Mouse (Mus musculus) heart, adult 2 months (tissue): ENCODE results near the gene Hsd3b6. TPM values are rescaled to one million over a fixed set of nuclear protein-coding genes. Genes with fewer than 3 reads are reported as not detected.

ENCODE experiments used
- DNase-seq, 2 experiments: peaks; one replicate each; pipeline ENCODE4 v3.0.0; 2021
- H3K27ac ChIP-seq: fragments of 200-600 bp; 2 replicates; pipeline ENCODE4 v1.8.1; 2022
- H3K27me3 ChIP-seq: fragments of 200-500 bp; 2 replicates; pipeline ENCODE4 v1.6.1; 2012; ENCODE audit warnings: mild to moderate bottlenecking, low read length, inconsistent platforms, mixed read lengths; ENCODE audit not compliant: control insufficient read depth, insufficient read depth
- H3K36me3 ChIP-seq: fragments of 200-500 bp; 2 replicates; pipeline ENCODE4 v1.6.1; 2012; ENCODE audit warnings: low read length, inconsistent platforms; ENCODE audit not compliant: control insufficient read depth, insufficient read depth
- H3K4me1 ChIP-seq: fragments of 200-500 bp; 2 replicates; pipeline ENCODE4 v1.6.1; 2011; ENCODE audit warnings: low read length; ENCODE audit not compliant: control insufficient read depth, insufficient read depth
- H3K4me3 ChIP-seq: fragments of 200-600 bp; 2 replicates; pipeline ENCODE4 v1.8.1; 2022
- H3K79me2 ChIP-seq: fragments of 200-500 bp; replicated peaks from 2 replicates; pipeline ENCODE4 v1.6.1; 2012; ENCODE audit warnings: mild to moderate bottlenecking, inconsistent platforms, low read length, moderate library complexity, mixed read lengths; ENCODE audit not compliant: control insufficient read depth, insufficient read depth
- H3K9ac ChIP-seq: fragments of 200-500 bp; 2 replicates; pipeline ENCODE4 v1.6.1; 2012; ENCODE audit warnings: low read depth, mild to moderate bottlenecking, control low read depth, inconsistent platforms, low read length, mixed read lengths
- CTCF ChIP-seq: fragments of 200-600 bp; IDR thresholded peaks from 2 replicates; pipeline ENCODE4 v1.8.1; 2022; ENCODE audit warnings: antibody characterized with exemption, mild to moderate bottlenecking, moderate library complexity
- EP300 ChIP-seq: fragments of 200-500 bp; IDR thresholded peaks from 2 replicates; pipeline ENCODE4 v1.6.1; 2011; ENCODE audit warnings: low read depth, low read length, control low read depth; ENCODE audit not compliant: insufficient read depth
- POLR2A ChIP-seq: fragments of 200-500 bp; IDR thresholded peaks from 2 replicates; pipeline ENCODE4 v1.6.1; 2011; ENCODE audit warnings: mild to moderate bottlenecking, low read depth, low read length, control low read depth; ENCODE audit not compliant: insufficient read depth
- WGBS: fragments of 180-500 bp; shearing (Covaris S2); methylation state at CpG from one replicate; pipeline ENCODE4 v1.1.7; 2018; 5-methylcytosine and 5-hydroxymethylcytosine counted together
- intact Hi-C: fragments of 180-260 bp; cut with DNase I; formaldehyde crosslinking; loops from one replicate; pipeline ENCODE4 v1.15.1; 2025
- long read RNA-seq: library from polyadenylated mRNA; stranded (forward); transcript quantifications from one replicate; pipeline ENCODE4 v2.0.0, GENCODE M21; 2021
- polyA plus RNA-seq: library from polyadenylated mRNA; depleted of rRNA; stranded (reverse); fragments of >200 nt; gene quantifications from 2 replicates; pipeline ENCODE4 v1.2.3, GENCODE M21; 2012; rRNA removed
- total RNA-seq, 2 experiments: library from RNA; stranded (reverse); gene quantifications; 2 replicates each; pipeline ENCODE4 v1.2.3; 2021

Hsd3b6 gene
- total RNA-seq (not detected), polyA plus RNA-seq (not detected in 2 replicates)
- long read RNA-seq = 0 reads

DNA sequence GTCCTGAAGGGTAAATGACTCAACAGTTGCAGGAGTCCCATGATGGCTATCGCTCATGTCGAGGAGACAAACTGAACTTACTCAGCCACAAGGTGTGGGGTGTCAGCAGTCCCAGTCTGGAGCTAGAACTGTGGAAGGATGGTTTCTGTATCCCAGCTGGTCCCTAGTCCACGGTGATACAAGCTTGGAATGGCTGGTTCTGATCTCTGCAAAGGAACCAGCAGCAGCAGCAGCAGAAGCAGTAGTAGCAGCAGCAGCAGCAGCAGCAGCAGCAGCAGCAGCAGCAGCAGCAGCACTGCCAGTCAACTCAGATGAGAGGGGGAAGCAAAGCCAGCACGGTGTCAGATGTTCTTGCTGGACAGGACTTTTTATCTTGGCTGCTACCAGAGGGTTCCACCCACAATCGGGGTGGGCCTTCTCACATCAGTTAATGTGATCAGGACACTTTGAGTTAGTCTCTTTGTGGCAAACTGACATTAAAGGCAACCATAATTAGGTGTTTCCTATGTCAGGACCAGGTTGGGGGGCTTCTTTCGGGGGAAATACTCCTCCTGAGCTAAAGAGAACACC, at the start of gene Hsd3b6:
Gene Hsd3b6 (minus strand): TSS at position 343 of the 570 bp plus-strand sequence.
- H3K4me1 ChIP-seq = no peaks in the 10 kb centered on the region
- H3K27ac ChIP-seq = no peak within 1 kb of the TSS
- intact Hi-C loops = no loop called here
- TF ChIP-seq POLR2A (no peak), EP300 (no peak), CTCF (no peak)
- no peaks in the 10 kb centered on the region for H3K27me3 ChIP-seq
- no peak within 1 kb of the TSS for H3K4me3 ChIP-seq
- no peaks in the 10 kb centered on the region for H3K36me3 ChIP-seq
- 58% methylated on average over 6 of the region's 6 CpGs for WGBS
- H3K79me2 ChIP-seq = no peaks in the 10 kb centered on the region
- no peak for DNase-seq
- no peak within 1 kb of the TSS for H3K9ac ChIP-seq

DNA sequence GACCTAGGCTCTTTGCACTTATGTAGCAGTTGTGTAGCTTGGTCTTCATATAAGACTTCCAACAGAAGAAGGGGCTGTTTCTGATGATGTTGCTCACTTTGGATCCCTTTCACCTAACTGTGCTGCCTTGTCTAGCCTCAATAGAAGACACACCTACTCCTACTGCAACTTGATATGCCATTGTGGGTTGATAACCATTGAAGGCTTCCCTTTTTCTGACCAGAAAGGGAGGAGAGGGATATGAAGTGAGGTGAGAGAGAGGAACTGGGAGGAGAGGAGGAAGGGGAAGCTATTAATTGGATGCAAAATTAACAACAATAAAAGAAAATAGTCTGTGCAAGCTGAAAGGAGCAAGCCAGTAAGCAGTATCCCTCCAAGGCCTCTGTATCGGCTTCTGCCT, 48.6 kb upstream of the Hsd3b6 start:
- Histone ChIP-seq H3K79me2 (no peaks in the 10 kb centered on the region), H3K27ac (no peak overlapping the region), H3K36me3 (no peaks in the 10 kb centered on the region), H3K4me1 (no peaks in the 10 kb centered on the region), H3K27me3 (no peaks in the 10 kb centered on the region), H3K9ac (no peak overlapping the region), H3K4me3 (no peak overlapping the region)
- no peak for DNase-seq
- intact Hi-C loops = no loop called here
- no peak for TF ChIP-seq EP300
- no peak for TF ChIP-seq POLR2A
- TF ChIP-seq CTCF = no peak
- WGBS = 100% methylated on average over 1 of the region's 1 CpGs

GRCm38 (mm10) chr3:98859576-98859975, 45.3 kb upstream of the Hsd3b6 start, which contains the start of gene Hsd3b1:
Gene Hsd3b1, minus strand, starts transcription at chr3:98859794.
- WGBS = 87% methylated on average over 3 of the region's 3 CpGs
- no peak for TF ChIP-seq CTCF
- intact Hi-C loops = no loop called here
- Histone ChIP-seq H3K27ac (no peak within 1 kb of the TSS), H3K36me3 (no peaks in the 10 kb centered on the region), H3K79me2 (no peaks in the 10 kb centered on the region), H3K4me1 (no peaks in the 10 kb centered on the region), H3K9ac (no peak within 1 kb of the TSS), H3K4me3 (no peak within 1 kb of the TSS), H3K27me3 (no peaks in the 10 kb centered on the region)
- DNase-seq = no peak

GRCm38 (mm10) chr3:98858051-98858450, 43.8 kb upstream of the Hsd3b6 start:
- Histone ChIP-seq H3K27ac (no peak overlapping the region), H3K4me1 (no peaks in the 10 kb centered on the region), H3K27me3 (no peaks in the 10 kb centered on the region), H3K79me2 (no peaks in the 10 kb centered on the region), H3K4me3 (no peak overlapping the region), H3K9ac (no peak overlapping the region), H3K36me3 (no peaks in the 10 kb centered on the region)
- TF ChIP-seq POLR2A (no peak), CTCF (no peak), EP300 (no peak)
- intact Hi-C loops = no loop called here
- no peak for DNase-seq
- 34% methylated on average over 2 of the region's 2 CpGs for WGBS

DNA sequence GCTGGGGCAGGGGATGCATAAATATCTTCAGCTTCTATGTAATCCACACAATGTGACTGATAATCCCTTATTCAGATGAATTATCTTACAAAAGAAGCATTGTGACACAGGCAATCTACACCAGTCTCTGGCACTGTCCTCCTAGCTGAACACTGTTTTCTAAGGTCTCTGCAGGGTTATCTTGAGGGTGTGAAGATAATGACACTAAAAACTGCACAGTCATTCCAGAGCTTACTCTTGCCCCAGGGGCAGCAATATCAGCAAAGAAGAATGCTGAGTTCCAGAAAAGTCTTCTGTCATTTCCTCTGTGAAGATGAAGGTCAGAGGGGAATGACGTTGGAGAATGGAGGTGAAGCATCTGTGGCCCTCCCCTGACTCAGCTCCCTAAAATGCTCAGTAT, 42.6 kb upstream of the Hsd3b6 start:
- Histone ChIP-seq H3K36me3 (no peaks in the 10 kb centered on the region), H3K9ac (no peak overlapping the region), H3K4me3 (no peak overlapping the region), H3K4me1 (no peaks in the 10 kb centered on the region), H3K27ac (no peak overlapping the region), H3K79me2 (no peaks in the 10 kb centered on the region), H3K27me3 (no peaks in the 10 kb centered on the region)
- no peak for DNase-seq
- TF ChIP-seq POLR2A (no peak), EP300 (no peak), CTCF (no peak)
- intact Hi-C loops = no loop called here
- 8% methylated on average over 1 of the region's 1 CpGs for WGBS

DNA sequence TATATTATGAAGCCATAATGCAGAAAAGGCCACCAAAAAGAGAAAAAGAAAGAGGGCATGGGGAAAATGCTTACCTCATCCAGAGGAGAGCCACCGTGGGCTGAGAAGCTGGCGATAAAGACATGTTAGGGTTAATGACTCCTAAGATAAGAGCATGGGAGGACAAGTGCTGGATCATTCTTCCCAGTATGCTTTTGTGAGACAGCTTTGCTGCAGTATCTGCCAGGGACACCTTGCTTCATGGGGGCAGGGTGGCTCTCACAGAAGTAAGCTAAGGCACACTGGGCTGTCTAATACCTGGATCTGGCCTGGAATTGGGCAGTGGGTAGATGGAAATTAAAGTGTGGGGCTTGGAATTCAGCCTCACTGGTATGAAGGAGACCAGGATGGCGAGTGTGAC, 40.9 kb upstream of the Hsd3b6 start:
- Histone ChIP-seq H3K9ac (no peak overlapping the region), H3K36me3 (no peaks in the 10 kb centered on the region), H3K4me3 (no peak overlapping the region), H3K27me3 (no peaks in the 10 kb centered on the region), H3K27ac (no peak overlapping the region), H3K79me2 (no peaks in the 10 kb centered on the region), H3K4me1 (no peaks in the 10 kb centered on the region)
- TF ChIP-seq POLR2A (no peak), EP300 (no peak), CTCF (no peak)
- WGBS = 62% methylated on average over 3 of the region's 3 CpGs
- DNase-seq = no peak
- intact Hi-C loops = no loop called here
